34 mouse cellular contexts compared by ENCODE assay signal in genomic region chr9:70040570-70040969, GRCm38 (mm10). TPM values are rescaled to one million over a fixed set of nuclear protein-coding genes. Genes with fewer than 3 reads are reported as not detected.
DNase-seq lines count a peak whose midpoint lies in the region; TF ChIP-seq lines count a peak whose summit lies in the region.
"Had no signal": no experiment of that assay in that cellular context is flagged by ENCODE, and none has a peak within 500 bp of the region (broad histone marks: within the 10 kb centered on the region; RNA-seq: fewer than 3 reads in every experiment).

No protein-coding gene starts in this region.

- no peak for TF ChIP-seq EP300 in ES-Bruce4 (IDR thresholded peaks at IDR 0.05; ENCODE audit: insufficient read depth, low read depth, low read length)

- DNase-seq in testis, postnatal 10 days (ENCODE audit: low spot score) = no peak
- DNase-seq in R1 (ENCODE audit: low read depth, low spot score) = peak; percentile 79
- peak; percentile 33 for DNase-seq in testis, postnatal 14 days (ENCODE audit: low spot score)
- no peak for DNase-seq in layer of hippocampus, adult 8-10 months (ENCODE audit: low spot score in 2 of 2)
- DNase-seq: adrenal gland, adult 8-10 months; B cell, adult 2 months; cerebellum, adult 11 months; cerebellum, adult 9-11 months; embryo, embryonic 11 days; gastrocnemius, postnatal 14 days; kidney, adult 11 months; kidney, postnatal 14 days; liver; lung, postnatal 4 days had no signal

- peak overlapping the region; percentile 91 for H3K27ac ChIP-seq in testis, adult 2 months (ENCODE audit: control insufficient read depth, insufficient read depth, low read depth, low read length)
- no peak overlapping the region for H3K27ac ChIP-seq in ES-Bruce4 (ENCODE audit: insufficient read depth, low read length)
- H3K27ac ChIP-seq: embryonic facial prominence, embryonic 12.5 days; heart, embryonic 15.5 days; hindbrain, embryonic 12.5 days; hindbrain, postnatal 0 days; liver, embryonic 14.5 days; lung, embryonic 15.5 days; midbrain, embryonic 12.5 days; neural tube, embryonic 13.5 days; stomach, embryonic 15.5 days had no signal

- no peaks in the 10 kb centered on the region for H3K36me3 ChIP-seq in testis, adult 2 months (ENCODE audit: control insufficient read depth, insufficient read depth, low read length)
- H3K36me3 ChIP-seq in ES-Bruce4 (ENCODE audit: control insufficient read depth, insufficient read depth, low read length, poor library complexity, severe bottlenecking) = no peaks in the 10 kb centered on the region
- H3K36me3 ChIP-seq: embryonic facial prominence, embryonic 12.5 days; heart, embryonic 15.5 days; hindbrain, embryonic 12.5 days; lung, embryonic 15.5 days; midbrain, embryonic 12.5 days; neural tube, embryonic 13.5 days; stomach, embryonic 15.5 days had no signal

- H3K4me3 ChIP-seq in testis, adult 2 months (ENCODE audit: control insufficient read depth, low read depth, low read length) = peak overlapping the region; percentile 91
- H3K4me3 ChIP-seq in ES-Bruce4 (ENCODE audit: low read depth, low read length) = no peak overlapping the region
- H3K4me3 ChIP-seq: embryonic facial prominence, embryonic 12.5 days; heart, embryonic 15.5 days; hindbrain, embryonic 12.5 days; lung, embryonic 15.5 days; megakaryocyte, embryonic 14.5 days; midbrain, embryonic 12.5 days; myocyte; neural tube, embryonic 13.5 days; stomach, embryonic 15.5 days had no signal

- peak; percentile 54; the same call in 1 of the 2 replicates for TF ChIP-seq CTCF in testis, adult 2 months (IDR thresholded peaks at IDR 0.05; ENCODE audit: control insufficient read depth, insufficient read depth, insufficient replicate concordance, low read depth, low read length)
- peak; percentile 65 for TF ChIP-seq CTCF in ES-Bruce4 (IDR thresholded peaks at IDR 0.05; ENCODE audit: low read depth, low read length)

- H3K9ac ChIP-seq in ES-Bruce4 (ENCODE audit: low read depth, poor library complexity, severe bottlenecking) = no peak overlapping the region
- H3K9ac ChIP-seq: embryonic facial prominence, embryonic 12.5 days; heart, embryonic 15.5 days; hindbrain, embryonic 12.5 days; liver, embryonic 14.5 days; lung, embryonic 15.5 days; midbrain, embryonic 12.5 days; neural tube, embryonic 13.5 days; stomach, embryonic 15.5 days had no signal

- no peaks in the 10 kb centered on the region for H3K27me3 ChIP-seq in testis, adult 2 months (ENCODE audit: control insufficient read depth, insufficient read depth, low read length)
- H3K27me3 ChIP-seq in ES-Bruce4 (ENCODE audit: control insufficient read depth, insufficient read depth, low read length, poor library complexity, severe bottlenecking) = no peaks in the 10 kb centered on the region
- H3K27me3 ChIP-seq: embryonic facial prominence, embryonic 12.5 days; heart, embryonic 15.5 days; hindbrain, embryonic 12.5 days; lung, embryonic 15.5 days; midbrain, embryonic 12.5 days; neural tube, embryonic 13.5 days; stomach, embryonic 15.5 days had no signal

- TF ChIP-seq POLR2A in testis, adult 2 months (IDR thresholded peaks at IDR 0.05; ENCODE audit: control insufficient read depth, low read depth, low read length) = peak; percentile 58; the same call in 1 of the 2 replicates
- no peak for TF ChIP-seq POLR2A in ES-Bruce4 (IDR thresholded peaks at IDR 0.05; ENCODE audit: insufficient read depth, low read length)

- H3K4me1 ChIP-seq in testis, adult 2 months (ENCODE audit: control insufficient read depth, insufficient read depth, low read length) = no peaks in the 10 kb centered on the region
- peaks cover 2% of the 10 kb centered on the region for H3K4me1 ChIP-seq in ES-Bruce4 (ENCODE audit: control insufficient read depth, insufficient read depth, low read length)
- H3K4me1 ChIP-seq: embryonic facial prominence, embryonic 12.5 days; heart, embryonic 15.5 days; hindbrain, embryonic 12.5 days; lung, embryonic 15.5 days; midbrain, embryonic 12.5 days; neural tube, embryonic 13.5 days; stomach, embryonic 15.5 days had no signal

- H3K9me3 ChIP-seq in ES-Bruce4 (replicated peaks; ENCODE audit: control insufficient read depth, insufficient read depth, low read length, poor library complexity, severe bottlenecking) = 0 out of 2 replicates have a peak, but pooled peaks cover 2% of the 10 kb centered on the region
- H3K9me3 ChIP-seq: embryonic facial prominence, embryonic 12.5 days; heart, embryonic 15.5 days; hindbrain, embryonic 12.5 days; lung, embryonic 15.5 days; neural tube, embryonic 13.5 days; stomach, embryonic 15.5 days had no signal

RNA-seq across cellular contexts. Expression of gene Gcnt3, which starts 2.7 kb away (rescaled TPM):
- 5.0 TPM in 2 replicates for polyA plus RNA-seq in testis, adult 2 months (2012; rRNA removed)
- polyA plus RNA-seq in ES-Bruce4 (2011; ENCODE audit: insufficient read depth, insufficient read length, low read depth, missing spikeins) = 0.18 and 0.61 TPM in 2 replicates
- not detected for total RNA-seq in layer of hippocampus, adult 8-10 months (2022)
- total RNA-seq: adrenal gland, adult 8-10 months; gastrocnemius, postnatal 14 days; granulocyte monocyte progenitor cell, adult 5-6 weeks; hindbrain, postnatal 0 days; layer of hippocampus, postnatal 10 days; left cerebral cortex, adult 18-20 months; left cerebral cortex, postnatal 14 days had no signal
- polyA plus RNA-seq: embryonic facial prominence, embryonic 12.5 days; forebrain, embryonic 14.5 days; heart, embryonic 15.5 days; hindbrain, embryonic 12.5 days; limb, embryonic 11.5 days; liver, embryonic 14.5 days; midbrain, embryonic 12.5 days; midbrain, postnatal 0 days; neural tube, embryonic 13.5 days had no signal

RNA-seq across cellular contexts. Expression of gene Gtf2a2, which starts 28.2 kb away (rescaled TPM):
- polyA plus RNA-seq in testis, adult 2 months (2012; rRNA removed) = 164 and 206 TPM in 2 replicates
- polyA plus RNA-seq in ES-Bruce4 (2011; ENCODE audit: insufficient read depth, insufficient read length, low read depth, missing spikeins) = 111 and 122 TPM in 2 replicates
- total RNA-seq in layer of hippocampus, adult 8-10 months (2022) = 10 to 100 TPM; 52.8 to 59.9 (median 54.6) TPM

RNA-seq across cellular contexts. Expression of gene Bnip2, which starts 51.3 kb away (rescaled TPM):
- polyA plus RNA-seq in testis, adult 2 months (2012; rRNA removed) = 16.8 and 20.7 TPM in 2 replicates
- polyA plus RNA-seq in ES-Bruce4 (2011; ENCODE audit: insufficient read depth, insufficient read length, low read depth, missing spikeins) = 63.6 and 65.6 TPM in 2 replicates
- 10 to 100 TPM; 35.7 to 50.2 (median 43.4) TPM for total RNA-seq in layer of hippocampus, adult 8-10 months (2022)

Comparison
In these comparisons a context has a peak if more than half of its experiments do, and no peak if none do; other contexts are left out.
1. DNase-seq: peak in R1 (single experiment) and testis, postnatal 14 days (single experiment); none in testis, postnatal 10 days (single experiment) and layer of hippocampus, adult 8-10 months (0 of 2).